Mouse (Mus musculus): ENCODE measurements at regions not wholly inside any gene's neighbourhood (a gene's known extent, or its start where the extent isn't known, plus 50 kb on each side); places are given as distances from the start of the nearest gene placed in this dataset.

DNA sequence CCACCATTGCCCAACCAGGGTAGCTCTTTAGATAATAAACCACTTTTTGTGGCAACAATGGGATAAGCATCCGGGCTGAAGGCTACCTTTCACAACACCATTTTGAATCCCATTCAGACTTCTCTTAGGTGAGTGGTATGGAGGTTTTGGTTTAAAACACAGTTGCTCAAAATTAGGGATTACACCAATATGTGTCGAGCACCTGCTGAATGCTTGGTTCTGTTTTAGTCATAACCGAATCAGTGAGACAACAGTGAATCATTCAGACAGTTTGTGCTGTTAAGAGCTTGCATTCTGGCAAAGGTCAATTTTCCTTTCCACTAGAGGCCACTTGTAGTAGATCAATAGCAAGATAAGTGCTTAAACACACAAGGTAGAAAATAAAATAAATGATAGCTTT lies 561.2 kb upstream of the Gm9747 start:
- H3K4me3 ChIP-seq (ENCODE audit: low read depth, low read length) = no peak overlapping the region
- DNase-seq (ENCODE audit: low spot score) (no peak), ATAC-seq (replicated peaks; ENCODE audit: low FRiP score) (no peak)
- no peaks in the 10 kb centered on the region for H3K4me1 ChIP-seq (replicated peaks; ENCODE audit: control insufficient read depth, insufficient read depth, low read length)
- H3K4me2 ChIP-seq = no peak overlapping the region
- no peaks in the 10 kb centered on the region for H3K9me3 ChIP-seq (ENCODE audit: control insufficient read depth, low read length)
- no peak overlapping the region for H3K27ac ChIP-seq (ENCODE audit: low read depth, low read length)
- WGBS = 75% methylated on average over 3 of the region's 3 CpGs
- no peaks in the 10 kb centered on the region for H3K27me3 ChIP-seq (replicated peaks; ENCODE audit: control insufficient read depth, insufficient read depth, low read length)
- no peaks in the 10 kb centered on the region for H3K36me3 ChIP-seq (ENCODE audit: control insufficient read depth, insufficient read depth, low read length)
- no peak overlapping the region for H3K9ac ChIP-seq (ENCODE audit: low read depth, low read length)

DNA sequence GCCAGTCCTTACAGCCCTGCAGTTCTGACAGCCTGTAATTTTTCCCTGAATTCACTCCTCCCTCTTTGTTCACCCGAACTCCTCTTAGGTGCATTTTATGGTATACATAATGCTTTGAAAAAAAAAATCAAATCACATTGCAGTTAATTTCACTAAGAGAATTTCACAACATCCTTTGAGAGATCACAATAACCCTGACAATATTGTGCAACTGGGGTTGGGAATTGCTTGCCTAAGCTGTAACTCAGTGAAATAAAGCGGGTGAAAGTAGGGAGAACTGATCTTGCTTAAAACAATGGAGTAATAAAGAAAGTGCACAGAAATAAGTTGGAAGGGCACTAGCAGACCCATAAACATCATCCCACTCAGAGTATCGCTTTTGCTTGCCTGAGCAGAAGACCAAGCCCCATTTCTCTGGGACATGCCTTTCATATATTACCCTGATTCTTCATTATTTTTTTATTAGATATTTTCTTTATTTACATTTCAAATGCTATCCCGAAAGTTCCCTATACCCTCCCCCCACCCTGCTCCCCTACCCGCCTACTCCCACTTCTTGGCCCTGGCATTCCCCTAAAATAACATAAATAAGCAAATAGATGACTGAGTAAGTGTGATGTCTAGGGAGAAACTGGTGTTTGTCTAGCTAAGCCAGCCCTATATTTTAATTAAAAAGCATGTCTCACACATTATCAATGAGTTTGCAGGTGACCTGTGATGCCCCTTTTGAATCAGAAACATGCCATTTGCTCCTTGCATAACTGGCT lies 557.2 kb upstream of the Gm9747 start:
- Histone ChIP-seq H3K4me2 (no peak overlapping the region), H3K4me3 (ENCODE audit: low read depth, low read length) (no peak overlapping the region), H3K36me3 (ENCODE audit: control insufficient read depth, insufficient read depth, low read length) (no peaks in the 10 kb centered on the region), H3K27me3 (replicated peaks; ENCODE audit: control insufficient read depth, insufficient read depth, low read length) (no peaks in the 10 kb centered on the region), H3K4me1 (replicated peaks; ENCODE audit: control insufficient read depth, insufficient read depth, low read length) (no peaks in the 10 kb centered on the region), H3K9me3 (ENCODE audit: control insufficient read depth, low read length) (no peaks in the 10 kb centered on the region), H3K27ac (ENCODE audit: low read depth, low read length) (no peak overlapping the region), H3K9ac (ENCODE audit: low read depth, low read length) (no peak overlapping the region)
- 63% methylated on average over 5 of the region's 5 CpGs for WGBS
- ATAC-seq (replicated peaks; ENCODE audit: low FRiP score) (no peak), DNase-seq (ENCODE audit: low spot score) (no peak)

DNA sequence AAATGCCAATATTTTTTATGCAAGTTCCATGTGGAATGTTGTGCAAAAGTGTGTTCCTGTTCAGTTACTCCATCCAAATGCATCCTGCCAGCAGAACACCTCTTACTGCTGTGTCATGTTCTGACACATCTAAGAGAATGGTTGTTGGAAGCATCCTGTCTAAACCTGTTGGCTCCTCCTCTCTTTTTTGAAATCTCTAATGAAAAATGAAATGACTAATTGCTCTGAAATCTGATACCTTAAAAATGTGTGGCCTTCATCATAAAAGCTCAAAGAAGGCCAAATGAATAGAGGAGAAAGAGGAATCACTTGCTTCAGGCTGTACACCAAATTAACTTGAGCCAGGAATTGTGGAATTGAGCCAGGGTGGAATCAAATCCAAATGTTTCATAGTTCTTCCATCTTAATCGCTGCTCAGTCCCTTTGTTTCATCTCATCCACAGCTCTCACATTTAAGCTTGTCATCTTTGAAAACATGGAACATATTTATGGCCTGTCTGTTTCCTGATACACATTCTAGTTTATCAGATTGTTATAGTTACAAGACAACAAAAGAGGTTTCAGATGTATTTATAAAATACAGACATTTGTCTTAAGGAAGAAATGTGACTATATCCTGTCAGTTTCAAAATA lies 555.0 kb upstream of the Gm9747 start:
- Histone ChIP-seq H3K4me1 (replicated peaks; ENCODE audit: control insufficient read depth, insufficient read depth, low read length) (no peaks in the 10 kb centered on the region), H3K4me3 (ENCODE audit: low read depth, low read length) (no peak overlapping the region), H3K36me3 (ENCODE audit: control insufficient read depth, insufficient read depth, low read length) (no peaks in the 10 kb centered on the region), H3K4me2 (no peak overlapping the region), H3K27me3 (replicated peaks; ENCODE audit: control insufficient read depth, insufficient read depth, low read length) (no peaks in the 10 kb centered on the region), H3K9me3 (ENCODE audit: control insufficient read depth, low read length) (no peaks in the 10 kb centered on the region), H3K9ac (ENCODE audit: low read depth, low read length) (no peak overlapping the region), H3K27ac (ENCODE audit: low read depth, low read length) (no peak overlapping the region)
- ATAC-seq (replicated peaks; ENCODE audit: low FRiP score) (no peak), DNase-seq (ENCODE audit: low spot score) (no peak)
- WGBS = 75% methylated on average over 1 of the region's 1 CpGs

DNA sequence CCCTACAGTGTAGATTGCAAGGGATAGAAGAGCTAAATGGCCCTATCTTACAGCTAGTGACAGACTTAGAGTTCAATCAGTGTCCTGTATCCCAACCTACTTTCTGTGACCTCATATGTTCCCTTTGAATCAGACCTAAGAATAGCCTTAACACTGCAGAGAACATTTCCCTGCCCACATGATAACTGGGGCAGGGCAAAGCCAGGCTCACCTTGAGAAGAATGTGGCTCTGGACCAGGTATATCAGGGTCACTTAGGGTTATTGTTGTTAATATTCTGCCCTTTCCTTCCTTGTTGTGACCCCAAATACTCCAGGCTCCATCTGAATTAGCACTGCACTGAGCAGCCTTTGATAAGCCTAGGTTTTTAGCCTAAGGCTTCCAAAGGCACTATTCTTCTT lies 536.8 kb upstream of the Gm9747 start:
- Histone ChIP-seq H3K27me3 (replicated peaks; ENCODE audit: control insufficient read depth, insufficient read depth, low read length) (no peaks in the 10 kb centered on the region), H3K9ac (ENCODE audit: low read depth, low read length) (no peak overlapping the region), H3K4me3 (ENCODE audit: low read depth, low read length) (no peak overlapping the region), H3K36me3 (ENCODE audit: control insufficient read depth, insufficient read depth, low read length) (no peaks in the 10 kb centered on the region), H3K4me2 (no peak overlapping the region), H3K27ac (ENCODE audit: low read depth, low read length) (no peak overlapping the region), H3K4me1 (replicated peaks; ENCODE audit: control insufficient read depth, insufficient read depth, low read length) (no peaks in the 10 kb centered on the region), H3K9me3 (ENCODE audit: control insufficient read depth, low read length) (no peaks in the 10 kb centered on the region)
- DNase-seq (ENCODE audit: low spot score) (no peak), ATAC-seq (replicated peaks; ENCODE audit: low FRiP score) (no peak)

DNA sequence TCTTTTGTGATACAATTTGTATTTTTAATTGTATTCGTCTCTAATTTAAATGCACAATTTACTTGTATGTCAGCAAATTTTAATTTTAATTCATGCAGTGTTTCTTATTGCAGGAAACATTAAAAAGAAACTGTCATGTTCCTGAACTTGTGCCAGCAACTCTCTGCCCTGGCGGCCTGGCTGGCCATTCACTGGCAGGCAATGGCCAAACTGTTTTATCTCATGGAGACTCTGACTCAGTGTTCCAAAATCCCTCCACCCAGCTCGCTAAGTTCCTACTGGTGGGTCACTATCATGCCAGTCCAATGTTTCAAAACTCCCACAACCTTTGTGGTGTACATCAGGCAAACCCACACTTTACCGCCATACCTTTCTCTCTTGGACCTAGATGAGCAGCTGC lies 523.7 kb upstream of the Gm9747 start:
- Histone ChIP-seq H3K4me1 (replicated peaks; ENCODE audit: control insufficient read depth, insufficient read depth, low read length) (no peaks in the 10 kb centered on the region), H3K4me2 (no peak overlapping the region), H3K4me3 (ENCODE audit: low read depth, low read length) (no peak overlapping the region), H3K27me3 (replicated peaks; ENCODE audit: control insufficient read depth, insufficient read depth, low read length) (no peaks in the 10 kb centered on the region), H3K9me3 (ENCODE audit: control insufficient read depth, low read length) (no peaks in the 10 kb centered on the region), H3K36me3 (ENCODE audit: control insufficient read depth, insufficient read depth, low read length) (no peaks in the 10 kb centered on the region), H3K9ac (ENCODE audit: low read depth, low read length) (no peak overlapping the region), H3K27ac (ENCODE audit: low read depth, low read length) (no peak overlapping the region)
- 84% methylated on average over 4 of the region's 4 CpGs for WGBS
- no peak for ATAC-seq (replicated peaks; ENCODE audit: low FRiP score)
- DNase-seq (ENCODE audit: low spot score) = no peak

DNA sequence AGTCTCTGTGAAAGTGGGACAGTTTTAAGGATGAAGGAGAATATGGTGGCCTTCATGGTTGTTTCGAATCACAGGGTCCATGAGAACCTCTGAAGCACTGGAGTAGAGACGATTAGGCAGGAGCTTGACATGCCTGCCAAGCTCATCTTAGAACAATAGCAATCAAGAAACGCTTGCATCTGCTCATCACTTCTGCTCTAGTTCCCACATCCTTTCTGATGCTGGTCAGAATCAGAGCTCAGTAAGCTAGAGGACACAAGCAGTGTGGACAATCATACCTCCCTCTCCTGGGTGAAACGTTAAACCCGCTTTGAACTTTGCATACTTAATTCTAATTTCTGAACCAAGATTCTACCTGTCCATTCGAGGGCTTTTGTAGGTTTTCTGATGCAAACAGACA lies 515.8 kb upstream of the Gm9747 start:
- Histone ChIP-seq H3K9me3 (ENCODE audit: control insufficient read depth, low read length) (no peaks in the 10 kb centered on the region), H3K4me1 (replicated peaks; ENCODE audit: control insufficient read depth, insufficient read depth, low read length) (no peaks in the 10 kb centered on the region), H3K27me3 (replicated peaks; ENCODE audit: control insufficient read depth, insufficient read depth, low read length) (no peaks in the 10 kb centered on the region), H3K27ac (ENCODE audit: low read depth, low read length) (no peak overlapping the region), H3K4me2 (no peak overlapping the region), H3K9ac (ENCODE audit: low read depth, low read length) (no peak overlapping the region), H3K4me3 (ENCODE audit: low read depth, low read length) (no peak overlapping the region), H3K36me3 (ENCODE audit: control insufficient read depth, insufficient read depth, low read length) (no peaks in the 10 kb centered on the region)
- DNase-seq (ENCODE audit: low spot score) = no peak
- whole genome bisulfite sequencing = 79% methylated on average over 6 of the region's 6 CpGs
- ATAC-seq (replicated peaks; ENCODE audit: low FRiP score) = no peak

DNA sequence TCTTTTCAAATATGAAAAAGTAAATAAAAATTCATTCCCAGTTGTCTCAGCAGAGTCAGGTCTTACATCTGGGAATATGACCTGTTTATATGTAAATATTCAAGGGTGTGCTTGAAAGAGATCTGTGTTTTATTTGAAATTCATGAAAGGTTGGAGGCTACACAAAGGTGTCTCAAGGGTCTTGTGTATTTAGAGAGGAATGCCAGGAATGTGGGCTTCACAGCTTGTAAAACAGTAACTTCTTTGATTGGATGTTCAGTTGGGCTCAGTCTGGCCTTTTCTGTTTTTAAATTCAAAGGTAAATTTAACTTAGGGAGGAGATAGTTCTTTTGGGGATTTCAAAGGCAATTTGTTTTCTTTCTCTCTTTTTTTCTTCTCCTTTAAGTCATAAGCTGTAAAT lies 514.7 kb upstream of the Gm9747 start:
- H3K4me2 ChIP-seq = no peak overlapping the region
- ATAC-seq (replicated peaks; ENCODE audit: low FRiP score) = no peak
- no peaks in the 10 kb centered on the region for H3K36me3 ChIP-seq (ENCODE audit: control insufficient read depth, insufficient read depth, low read length)
- no peak for DNase-seq (ENCODE audit: low spot score)
- no peaks in the 10 kb centered on the region for H3K4me1 ChIP-seq (replicated peaks; ENCODE audit: control insufficient read depth, insufficient read depth, low read length)
- H3K9ac ChIP-seq (ENCODE audit: low read depth, low read length) = no peak overlapping the region
- H3K4me3 ChIP-seq (ENCODE audit: low read depth, low read length) = no peak overlapping the region
- H3K27me3 ChIP-seq (replicated peaks; ENCODE audit: control insufficient read depth, insufficient read depth, low read length) = no peaks in the 10 kb centered on the region
- H3K9me3 ChIP-seq (ENCODE audit: control insufficient read depth, low read length) = no peaks in the 10 kb centered on the region
- H3K27ac ChIP-seq (ENCODE audit: low read depth, low read length) = no peak overlapping the region

DNA sequence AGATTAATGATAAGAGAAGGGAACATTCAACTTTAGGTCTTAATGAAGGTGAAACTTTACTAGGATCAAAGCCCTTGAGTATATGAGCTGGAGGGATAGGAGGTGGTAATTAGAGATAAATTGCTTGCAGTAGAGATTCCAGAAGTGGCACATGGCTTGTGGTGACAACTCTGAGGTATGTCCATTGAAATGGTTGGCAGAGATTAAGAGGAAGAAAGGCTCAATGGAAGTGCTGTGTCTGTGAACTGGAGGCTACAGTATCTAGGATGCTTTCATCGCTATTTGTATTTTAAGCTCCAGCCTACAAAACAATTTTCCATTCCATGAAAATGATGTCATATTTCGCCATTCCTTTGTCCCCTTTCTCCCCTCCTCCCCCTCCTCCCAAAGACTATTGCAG lies 508.1 kb upstream of the Gm9747 start:
- 68% methylated on average over 2 of the region's 2 CpGs for WGBS
- ATAC-seq (replicated peaks; ENCODE audit: low FRiP score) = no peak
- H3K4me2 ChIP-seq = no peak overlapping the region
- H3K4me1 ChIP-seq (replicated peaks; ENCODE audit: control insufficient read depth, insufficient read depth, low read length) = no peaks in the 10 kb centered on the region
- H3K27me3 ChIP-seq (replicated peaks; ENCODE audit: control insufficient read depth, insufficient read depth, low read length) = no peaks in the 10 kb centered on the region
- H3K4me3 ChIP-seq (ENCODE audit: low read depth, low read length) = no peak overlapping the region
- H3K9me3 ChIP-seq (ENCODE audit: control insufficient read depth, low read length) = no peaks in the 10 kb centered on the region
- no peak for DNase-seq (ENCODE audit: low spot score)
- H3K36me3 ChIP-seq (ENCODE audit: control insufficient read depth, insufficient read depth, low read length) = no peaks in the 10 kb centered on the region
- H3K27ac ChIP-seq (ENCODE audit: low read depth, low read length) = no peak overlapping the region
- H3K9ac ChIP-seq (ENCODE audit: low read depth, low read length) = no peak overlapping the region

All from liver, embryonic 11.5 days (tissue).